Mouse (Mus musculus): ENCODE measurements around the gene Fam222a. TPM values are rescaled to one million over a fixed set of nuclear protein-coding genes. Genes with fewer than 3 reads are reported as not detected.

Fam222a gene
- total RNA-seq, 2 experiments from 2014 or later, result 0.29 to 0.54 TPM

GRCm38 (mm10) chr5:114658255-114658654 is 90.4 kb downstream of the Fam222a start, which contains the start of gene Trpv4:
Trpv4 (minus strand) TSS chr5:114658421.
- no peak for DNase-seq

- DNase-seq, result no peak
These were observed 93.2 kb downstream of the Fam222a start for GRCm38 (mm10) chr5:114661029-114661428.

Other genes starting within 250 kb of the Fam222a start
- gene Kctd10, start 187.5 kb upstream of the Fam222a start, total RNA-seq (2021), result 10 to 100 TPM; 18.7 to 23.6 TPM
- 100 to 1,000 TPM; 103 to 107 TPM for gene Ube3b, start 187.4 kb upstream of the Fam222a start, total RNA-seq (2021)
- gene Mmab, start 124.0 kb upstream of the Fam222a start, total RNA-seq (2021), result 10 to 100 TPM in 1 of 2 experiments, 1 to 10 TPM in 1; 9.9 to 10.6 TPM
- gene Mvk, start 123.7 kb upstream of the Fam222a start, total RNA-seq (2021), result 1 to 10 TPM; 9.6 to 9.8 TPM
- gene Trpv4, start 90.4 kb downstream of the Fam222a start, total RNA-seq (2021), result 1 to 10 TPM; 1.6 to 2.7 TPM
- gene Gltp, start 123.0 kb downstream of the Fam222a start, total RNA-seq (2021), result 1 to 10 TPM; 9.0 to 10.0 TPM
- gene Tchp, start 139.7 kb downstream of the Fam222a start, total RNA-seq (2021), result 1 to 10 TPM; 2.3 to 2.8 TPM
- gene Ankrd13a, start 206.7 kb downstream of the Fam222a start, total RNA-seq (2021), result 10 to 100 TPM; 21.7 to 22.1 TPM
- gene Git2, start 207.5 kb downstream of the Fam222a start, total RNA-seq (2021), result 10 to 100 TPM; 16.1 to 21.7 TPM

Measured in gastrocnemius, postnatal 25 days (tissue).